Mouse (Mus musculus): ENCODE measurements around the gene Gm11172. TPM values are rescaled to one million over a fixed set of nuclear protein-coding genes. Genes with fewer than 3 reads are reported as not detected.

Gene Gm11172
- polyA plus RNA-seq, 1 experiment from 2014 or later, result not detected

DNA sequence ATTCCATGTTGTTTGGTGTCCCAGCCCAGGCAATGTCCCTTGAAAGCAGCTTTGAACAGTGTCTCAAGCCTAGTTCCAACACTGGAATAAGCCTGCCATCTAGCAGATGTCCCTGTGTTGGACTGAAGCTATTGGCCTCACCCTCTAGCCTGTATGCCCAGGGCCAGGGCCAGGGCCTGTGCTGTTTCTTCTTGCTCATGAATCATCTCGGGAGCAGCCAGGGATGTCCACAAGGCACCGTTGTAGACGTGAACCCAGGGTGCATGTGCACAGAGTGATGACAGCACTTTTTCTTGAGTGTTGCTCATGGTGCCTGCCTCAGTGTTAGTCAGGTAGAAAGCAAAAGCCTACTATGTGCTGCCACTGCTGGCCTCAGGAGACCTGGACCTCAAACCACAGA, 24.5 kb downstream of the Gm11172 start:
- 78% methylated on average over 3 of the region's 3 CpGs for WGBS

DNA sequence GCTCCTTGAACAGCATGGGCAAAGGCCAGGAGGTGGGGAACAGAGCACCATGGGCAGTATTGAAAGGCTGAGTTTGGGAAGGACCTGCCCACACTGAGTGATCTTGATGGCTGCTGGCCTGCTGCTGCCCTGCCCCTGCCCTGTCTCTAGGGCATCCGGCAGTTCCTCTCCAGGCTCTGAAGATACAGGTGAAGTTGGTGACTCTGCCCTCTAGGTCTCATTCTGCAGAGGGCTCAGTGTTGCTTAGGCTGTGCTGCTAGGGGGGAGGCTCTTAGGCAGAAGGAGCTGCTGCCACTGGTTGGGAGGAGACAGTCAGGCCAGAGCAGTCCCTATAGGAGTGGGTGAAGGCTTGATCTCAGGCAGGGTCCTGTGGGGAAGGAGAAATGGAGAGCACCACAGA, 25.2 kb downstream of the Gm11172 start:
- Histone ChIP-seq H3K4me2 (ENCODE audit: low read depth, low read length) (no peak overlapping the region), H3K9me3 (ENCODE audit: control insufficient read depth, low read length) (no peaks in the 10 kb centered on the region), H3K36me3 (ENCODE audit: control insufficient read depth, insufficient read depth, low read length) (no peaks in the 10 kb centered on the region), H3K27ac (ENCODE audit: low read depth, low read length) (no peak overlapping the region), H3K27me3 (ENCODE audit: control insufficient read depth, insufficient read depth, low read length) (no peaks in the 10 kb centered on the region), H3K4me3 (ENCODE audit: low read depth, low read length) (no peak overlapping the region), H3K4me1 (ENCODE audit: control insufficient read depth, insufficient read depth, low read length) (no peaks in the 10 kb centered on the region), H3K9ac (replicated peaks; ENCODE audit: low read depth, low read length) (no peak overlapping the region)
- WGBS, result 78% methylated on average over 1 of the region's 1 CpGs
- no peak for ATAC-seq (ENCODE audit: low read depth)

More for the DNA sequence above, 24.5 kb downstream of the Gm11172 start:
- Histone ChIP-seq H3K4me1 (ENCODE audit: control insufficient read depth, insufficient read depth, low read length) (no peaks in the 10 kb centered on the region), H3K27ac (ENCODE audit: low read depth, low read length) (no peak overlapping the region), H3K4me3 (ENCODE audit: low read depth, low read length) (no peak overlapping the region), H3K9ac (replicated peaks; ENCODE audit: low read depth, low read length) (no peak overlapping the region), H3K4me2 (ENCODE audit: low read depth, low read length) (no peak overlapping the region), H3K9me3 (ENCODE audit: control insufficient read depth, low read length) (no peaks in the 10 kb centered on the region), H3K36me3 (ENCODE audit: control insufficient read depth, insufficient read depth, low read length) (no peaks in the 10 kb centered on the region), H3K27me3 (ENCODE audit: control insufficient read depth, insufficient read depth, low read length) (no peaks in the 10 kb centered on the region)
- no peak for ATAC-seq (ENCODE audit: low read depth)

DNA sequence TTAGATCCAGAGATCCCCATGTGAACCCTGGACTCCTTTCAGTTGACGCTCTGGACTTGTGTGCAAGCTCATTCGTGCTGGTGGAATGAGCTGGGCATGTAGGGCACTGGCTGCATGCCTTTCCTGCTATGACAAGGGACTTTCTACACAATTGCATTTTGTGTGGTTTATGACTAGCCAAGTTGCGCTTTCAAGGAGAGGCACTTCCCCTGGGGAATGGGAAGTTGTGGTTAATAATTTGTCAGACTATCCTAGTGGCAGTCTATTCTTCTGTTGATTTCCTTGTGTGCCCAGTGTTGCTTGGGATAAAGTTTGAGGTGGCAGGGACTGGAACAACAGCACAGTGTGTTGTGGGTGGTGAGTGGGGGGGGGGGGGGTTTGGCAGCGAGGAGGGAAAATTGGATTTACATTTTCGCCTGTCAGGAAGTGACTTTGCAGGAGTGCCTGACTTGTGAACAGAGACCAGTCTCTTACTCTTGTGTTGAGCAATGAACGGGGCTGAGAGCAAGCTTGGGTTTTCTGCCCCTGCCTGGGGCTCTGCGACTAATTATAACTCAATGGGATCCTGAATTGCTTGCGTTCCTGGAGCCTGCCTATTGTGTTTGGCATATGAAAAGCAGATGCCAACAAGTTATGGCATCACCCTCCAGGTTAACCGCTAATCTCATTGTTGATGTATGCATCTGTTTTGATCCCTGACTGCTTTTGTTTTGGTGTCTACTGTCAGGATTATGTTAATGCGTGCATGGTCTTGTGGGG, 26.0 kb downstream of the Gm11172 start:
- no peak overlapping the region for H3K9ac ChIP-seq (replicated peaks; ENCODE audit: low read depth, low read length)
- H3K36me3 ChIP-seq (ENCODE audit: control insufficient read depth, insufficient read depth, low read length), result no peaks in the 10 kb centered on the region
- H3K4me2 ChIP-seq (ENCODE audit: low read depth, low read length), result no peak overlapping the region
- whole genome bisulfite sequencing, result 36% methylated on average over 10 of the region's 10 CpGs
- H3K27me3 ChIP-seq (ENCODE audit: control insufficient read depth, insufficient read depth, low read length), result no peaks in the 10 kb centered on the region
- no peaks in the 10 kb centered on the region for H3K9me3 ChIP-seq (ENCODE audit: control insufficient read depth, low read length)
- ATAC-seq (ENCODE audit: low read depth), result no peak
- H3K27ac ChIP-seq (ENCODE audit: low read depth, low read length), result no peak overlapping the region
- no peaks in the 10 kb centered on the region for H3K4me1 ChIP-seq (ENCODE audit: control insufficient read depth, insufficient read depth, low read length)
- H3K4me3 ChIP-seq (ENCODE audit: low read depth, low read length), result no peak overlapping the region

DNA sequence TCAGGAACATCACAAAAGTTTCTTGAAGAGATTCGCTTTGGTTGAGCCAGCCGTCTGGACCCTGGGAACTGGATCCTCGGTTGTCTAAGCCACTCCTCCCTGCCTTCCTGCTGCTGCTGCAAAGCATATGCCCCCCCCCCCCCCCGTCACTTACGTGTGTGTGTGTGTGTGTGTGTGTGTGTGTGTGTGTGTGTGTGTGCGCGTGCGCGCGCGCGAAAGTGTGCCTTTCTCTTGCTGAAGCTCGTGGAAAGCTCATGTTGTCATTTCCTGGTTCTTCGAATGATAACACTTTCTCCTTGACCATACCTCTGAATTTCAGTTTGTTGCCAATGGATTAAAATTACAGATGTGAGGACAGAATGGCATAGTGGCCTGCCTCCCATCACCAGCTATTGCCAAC, 27.3 kb downstream of the Gm11172 start:
- H3K4me1 ChIP-seq (ENCODE audit: control insufficient read depth, insufficient read depth, low read length), result no peaks in the 10 kb centered on the region
- H3K9ac ChIP-seq (replicated peaks; ENCODE audit: low read depth, low read length), result no peak overlapping the region
- WGBS, result 96% methylated on average over 12 of the region's 14 CpGs
- no peaks in the 10 kb centered on the region for H3K27me3 ChIP-seq (ENCODE audit: control insufficient read depth, insufficient read depth, low read length)
- no peak overlapping the region for H3K4me2 ChIP-seq (ENCODE audit: low read depth, low read length)
- H3K36me3 ChIP-seq (ENCODE audit: control insufficient read depth, insufficient read depth, low read length), result no peaks in the 10 kb centered on the region
- ATAC-seq (ENCODE audit: low read depth), result no peak
- no peaks in the 10 kb centered on the region for H3K9me3 ChIP-seq (ENCODE audit: control insufficient read depth, low read length)
- no peak overlapping the region for H3K4me3 ChIP-seq (ENCODE audit: low read depth, low read length)
- H3K27ac ChIP-seq (ENCODE audit: low read depth, low read length), result no peak overlapping the region

DNA sequence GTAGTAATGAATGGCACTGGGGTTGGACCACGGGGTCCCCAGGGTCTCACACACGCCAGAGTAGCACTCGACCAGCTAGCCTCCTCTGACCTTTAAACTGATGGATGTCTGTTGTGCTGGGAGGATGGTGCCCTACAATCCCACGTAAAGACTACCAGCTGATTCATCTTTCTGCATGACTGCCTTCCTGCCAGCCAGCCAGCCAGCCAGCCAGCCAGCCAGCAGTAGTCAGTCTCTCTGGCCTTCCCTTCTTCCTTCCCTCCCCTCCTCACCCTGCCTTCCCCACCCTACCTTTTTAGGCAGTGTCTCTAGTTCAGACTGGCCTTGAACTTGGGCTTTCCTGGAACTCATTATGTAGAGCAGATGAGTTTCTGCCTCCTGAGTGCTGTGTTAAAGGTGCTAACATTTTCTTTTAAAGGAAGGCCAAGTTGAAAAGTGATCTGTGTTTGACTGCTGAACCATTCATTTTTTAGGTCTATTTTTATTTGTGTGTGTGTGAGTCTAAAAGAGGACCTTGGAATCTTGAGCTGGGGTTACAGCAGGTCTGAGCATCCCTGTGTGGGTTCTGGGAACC, 29.7 kb downstream of the Gm11172 start:
- no peak for ATAC-seq (ENCODE audit: low read depth)
- Histone ChIP-seq H3K9me3 (ENCODE audit: control insufficient read depth, low read length) (no peaks in the 10 kb centered on the region), H3K36me3 (ENCODE audit: control insufficient read depth, insufficient read depth, low read length) (no peaks in the 10 kb centered on the region), H3K27ac (ENCODE audit: low read depth, low read length) (no peak overlapping the region), H3K4me3 (ENCODE audit: low read depth, low read length) (no peak overlapping the region), H3K4me2 (ENCODE audit: low read depth, low read length) (no peak overlapping the region), H3K9ac (replicated peaks; ENCODE audit: low read depth, low read length) (no peak overlapping the region), H3K27me3 (ENCODE audit: control insufficient read depth, insufficient read depth, low read length) (no peaks in the 10 kb centered on the region), H3K4me1 (ENCODE audit: control insufficient read depth, insufficient read depth, low read length) (no peaks in the 10 kb centered on the region)
- WGBS, result 56% methylated on average over 4 of the region's 4 CpGs

DNA sequence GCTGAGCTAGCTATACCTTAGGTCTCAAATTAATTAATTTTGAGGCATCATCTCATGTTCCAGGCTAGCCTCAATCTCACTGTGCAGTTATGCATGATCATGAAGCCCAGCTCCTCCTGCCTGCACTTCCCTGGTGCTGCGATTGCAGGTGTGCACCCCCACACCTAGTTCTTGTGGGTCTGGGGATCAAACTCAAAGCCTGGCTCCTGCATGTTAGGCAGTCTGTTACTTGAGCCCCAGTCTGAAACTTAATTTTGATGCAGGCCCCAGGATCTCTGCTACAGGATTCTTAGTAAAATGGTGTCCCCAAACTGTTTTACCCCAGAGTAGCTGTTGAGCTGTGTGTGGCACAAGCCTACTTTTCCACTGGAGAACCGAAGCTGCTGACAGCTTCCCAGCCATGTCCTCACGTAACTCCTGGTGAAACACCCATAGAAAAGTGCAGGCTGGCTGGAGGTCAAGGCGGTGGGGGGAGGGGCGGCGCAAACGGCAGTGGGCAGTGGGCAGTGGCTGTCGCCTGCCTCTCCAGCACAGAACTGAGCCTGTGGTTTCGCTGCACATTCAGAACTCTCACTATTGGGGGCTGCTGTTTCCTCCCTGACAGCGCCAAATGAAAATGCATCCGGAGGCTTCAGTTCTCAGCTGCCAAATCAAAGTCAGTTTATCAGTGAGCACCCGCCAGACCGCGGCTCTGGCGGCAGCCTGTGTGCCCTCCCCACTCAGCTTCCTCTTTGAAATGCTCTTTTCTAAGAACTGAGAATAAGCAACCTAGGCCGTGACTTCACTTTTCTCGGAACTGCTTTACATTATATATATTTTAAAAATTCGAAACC, 31.0 kb downstream of the Gm11172 start:
- Histone ChIP-seq H3K27me3 (ENCODE audit: control insufficient read depth, insufficient read depth, low read length) (no peaks in the 10 kb centered on the region), H3K9me3 (ENCODE audit: control insufficient read depth, low read length) (no peaks in the 10 kb centered on the region), H3K27ac (ENCODE audit: low read depth, low read length) (no peak overlapping the region), H3K9ac (replicated peaks; ENCODE audit: low read depth, low read length) (no peak overlapping the region), H3K4me3 (ENCODE audit: low read depth, low read length) (no peak overlapping the region), H3K36me3 (ENCODE audit: control insufficient read depth, insufficient read depth, low read length) (no peaks in the 10 kb centered on the region), H3K4me2 (ENCODE audit: low read depth, low read length) (peak overlapping the region; percentile 30; the same call in 1 of the 2 replicates), H3K4me1 (ENCODE audit: control insufficient read depth, insufficient read depth, low read length) (no peaks in the 10 kb centered on the region)
- 28% methylated on average over 18 of the region's 18 CpGs for WGBS
- peak; percentile 54; the same call in 1 of the 2 replicates for ATAC-seq (ENCODE audit: low read depth)

DNA sequence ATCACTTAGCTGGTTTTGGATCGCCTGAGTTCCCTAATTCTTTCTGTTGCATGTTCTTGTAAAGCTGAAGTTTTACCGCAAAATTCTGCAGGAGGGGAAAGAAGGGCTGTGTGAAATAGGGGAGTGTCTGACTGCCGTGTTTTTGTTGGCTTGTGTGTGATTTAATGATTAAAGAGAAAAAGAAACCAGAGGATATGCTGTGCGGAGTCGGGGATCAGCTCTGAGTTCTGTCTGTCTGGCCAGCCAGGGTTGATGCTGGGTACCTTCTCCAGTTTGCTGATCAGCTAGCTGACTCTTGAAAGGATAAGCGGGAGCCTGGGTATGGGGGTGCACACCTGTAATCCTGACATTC, 31.6 kb downstream of the Gm11172 start:
- H3K9ac ChIP-seq (replicated peaks; ENCODE audit: low read depth, low read length), result no peak overlapping the region
- no peak overlapping the region for H3K4me2 ChIP-seq (ENCODE audit: low read depth, low read length)
- ATAC-seq (ENCODE audit: low read depth), result no peak
- no peak overlapping the region for H3K4me3 ChIP-seq (ENCODE audit: low read depth, low read length)
- no peaks in the 10 kb centered on the region for H3K27me3 ChIP-seq (ENCODE audit: control insufficient read depth, insufficient read depth, low read length)
- no peaks in the 10 kb centered on the region for H3K9me3 ChIP-seq (ENCODE audit: control insufficient read depth, low read length)
- no peaks in the 10 kb centered on the region for H3K36me3 ChIP-seq (ENCODE audit: control insufficient read depth, insufficient read depth, low read length)
- no peaks in the 10 kb centered on the region for H3K4me1 ChIP-seq (ENCODE audit: control insufficient read depth, insufficient read depth, low read length)
- 67% methylated on average over 6 of the region's 6 CpGs for WGBS
- H3K27ac ChIP-seq (ENCODE audit: low read depth, low read length), result no peak overlapping the region

DNA sequence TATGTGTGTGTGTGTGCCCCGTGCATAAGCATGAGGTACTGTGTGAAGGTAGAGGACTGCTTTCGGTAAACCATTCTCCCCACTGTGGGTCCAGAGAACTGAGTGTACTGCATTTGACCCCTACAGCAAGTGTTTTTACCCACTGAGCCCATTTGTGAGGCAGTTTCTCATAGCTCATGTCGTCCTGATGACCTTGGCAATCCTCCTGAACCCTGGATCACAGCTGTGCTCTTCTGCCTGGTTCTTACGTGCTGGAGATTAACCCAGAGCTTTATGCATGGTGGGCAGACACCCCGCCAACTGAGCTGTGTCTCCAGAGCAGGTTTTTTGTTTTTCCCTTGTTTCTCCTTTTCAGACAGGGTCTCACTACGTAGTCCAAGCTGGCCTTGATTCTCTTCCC, 33.2 kb downstream of the Gm11172 start:
- WGBS, result 78% methylated on average over 6 of the region's 6 CpGs
- H3K9ac ChIP-seq (replicated peaks; ENCODE audit: low read depth, low read length), result no peak overlapping the region
- H3K4me3 ChIP-seq (ENCODE audit: low read depth, low read length), result no peak overlapping the region
- no peaks in the 10 kb centered on the region for H3K9me3 ChIP-seq (ENCODE audit: control insufficient read depth, low read length)
- H3K27ac ChIP-seq (ENCODE audit: low read depth, low read length), result no peak overlapping the region
- no peaks in the 10 kb centered on the region for H3K4me1 ChIP-seq (ENCODE audit: control insufficient read depth, insufficient read depth, low read length)
- H3K36me3 ChIP-seq (ENCODE audit: control insufficient read depth, insufficient read depth, low read length), result no peaks in the 10 kb centered on the region
- no peaks in the 10 kb centered on the region for H3K27me3 ChIP-seq (ENCODE audit: control insufficient read depth, insufficient read depth, low read length)
- no peak overlapping the region for H3K4me2 ChIP-seq (ENCODE audit: low read depth, low read length)
- no peak for ATAC-seq (ENCODE audit: low read depth)

DNA sequence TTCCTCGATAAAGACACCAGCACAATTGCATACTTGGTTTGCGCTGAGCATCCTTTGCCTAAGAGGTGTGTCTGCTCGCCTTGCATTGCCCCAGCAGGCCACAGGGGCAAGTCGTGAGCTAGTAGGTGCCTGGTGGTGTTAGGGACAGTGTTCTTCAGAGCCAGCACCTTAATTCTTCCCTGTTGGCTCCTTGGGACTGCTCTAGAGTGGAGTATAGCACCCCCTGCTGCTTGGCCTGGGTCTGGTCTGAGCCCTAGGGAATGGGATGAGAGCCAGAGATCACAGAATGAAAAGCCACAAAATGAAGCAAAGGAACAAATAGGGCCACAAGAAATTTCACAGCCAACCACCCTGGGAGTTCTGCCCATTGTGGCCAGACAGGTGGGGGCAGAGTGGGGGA, 33.8 kb downstream of the Gm11172 start:
- ATAC-seq (ENCODE audit: low read depth), result peak; percentile 79
- 62% methylated on average over 4 of the region's 4 CpGs for WGBS
- Histone ChIP-seq H3K4me2 (ENCODE audit: low read depth, low read length) (no peak overlapping the region), H3K4me1 (ENCODE audit: control insufficient read depth, insufficient read depth, low read length) (no peaks in the 10 kb centered on the region), H3K9me3 (ENCODE audit: control insufficient read depth, low read length) (no peaks in the 10 kb centered on the region), H3K9ac (replicated peaks; ENCODE audit: low read depth, low read length) (no peak overlapping the region), H3K27ac (ENCODE audit: low read depth, low read length) (no peak overlapping the region), H3K36me3 (ENCODE audit: control insufficient read depth, insufficient read depth, low read length) (no peaks in the 10 kb centered on the region), H3K4me3 (ENCODE audit: low read depth, low read length) (no peak overlapping the region), H3K27me3 (ENCODE audit: control insufficient read depth, insufficient read depth, low read length) (no peaks in the 10 kb centered on the region)

All from neural tube, embryonic 14.5 days (tissue).